Mouse (Mus musculus): Measurements from ENCODE around the gene M1ap. TPM values are rescaled to one million over a fixed set of nuclear protein-coding genes. Genes with fewer than 3 reads are reported as not detected.

The M1ap gene
- polyA plus RNA-seq, 1 experiment from 2014 or later: not detected

GRCm38 (mm10) chr6:83011756-83012155 lies 65.1 kb downstream of the M1ap start:
- Histone ChIP-seq H3K27ac (replicated peaks) (no peak overlapping the region), H3K9me3 (replicated peaks) (no peaks in the 10 kb centered on the region), H3K4me2 (no peak overlapping the region), H3K9ac (replicated peaks) (no peak overlapping the region), H3K4me1 (no peaks in the 10 kb centered on the region), H3K4me3 (replicated peaks) (no peak overlapping the region), H3K27me3 (replicated peaks) (no peaks in the 10 kb centered on the region; the same call in 1 of the 2 replicates), H3K36me3 (no peaks in the 10 kb centered on the region)
- WGBS: 81% methylated on average over 6 of the region's 6 CpGs
- no peak for ATAC-seq (ENCODE audit: low FRiP score)

GRCm38 (mm10) chr6:83013444-83013843 lies 66.7 kb downstream of the M1ap start:
- no peak for ATAC-seq (ENCODE audit: low FRiP score)
- WGBS: 75% methylated on average over 5 of the region's 5 CpGs

GRCm38 (mm10) chr6:83014482-83015466 lies 68.1 kb downstream of the M1ap start:
- no peak for ATAC-seq (ENCODE audit: low FRiP score)
- H3K27me3 ChIP-seq (replicated peaks): no peaks in the 10 kb centered on the region
- 82% methylated on average over 12 of the region's 12 CpGs for WGBS
- no peak overlapping the region for H3K4me3 ChIP-seq (replicated peaks)
- H3K36me3 ChIP-seq: no peaks in the 10 kb centered on the region
- no peak overlapping the region for H3K27ac ChIP-seq (replicated peaks)
- no peak overlapping the region for H3K9ac ChIP-seq (replicated peaks)
- no peak overlapping the region for H3K4me2 ChIP-seq
- H3K9me3 ChIP-seq (replicated peaks): no peaks in the 10 kb centered on the region
- H3K4me1 ChIP-seq: no peaks in the 10 kb centered on the region

More at GRCm38 (mm10) chr6:83013444-83013843, 66.7 kb downstream of the M1ap start:
- Histone ChIP-seq H3K4me3 (replicated peaks) (no peak overlapping the region), H3K4me1 (no peaks in the 10 kb centered on the region), H3K27me3 (replicated peaks) (no peaks in the 10 kb centered on the region), H3K9me3 (replicated peaks) (no peaks in the 10 kb centered on the region), H3K9ac (replicated peaks) (no peak overlapping the region), H3K27ac (replicated peaks) (no peak overlapping the region), H3K4me2 (no peak overlapping the region), H3K36me3 (no peaks in the 10 kb centered on the region)

- no peak for ATAC-seq (ENCODE audit: low FRiP score)
- H3K9me3 ChIP-seq (replicated peaks): no peaks in the 10 kb centered on the region
- H3K4me1 ChIP-seq: no peaks in the 10 kb centered on the region
- no peak overlapping the region for H3K27ac ChIP-seq (replicated peaks)
- WGBS: 89% methylated on average over 2 of the region's 2 CpGs
- no peaks in the 10 kb centered on the region for H3K27me3 ChIP-seq (replicated peaks)
- H3K4me2 ChIP-seq: no peak overlapping the region
- no peak overlapping the region for H3K4me3 ChIP-seq (replicated peaks)
- H3K9ac ChIP-seq (replicated peaks): no peak overlapping the region
- no peaks in the 10 kb centered on the region for H3K36me3 ChIP-seq
These were observed 69.0 kb downstream of the M1ap start for GRCm38 (mm10) chr6:83015749-83016148.

- Histone ChIP-seq H3K27ac (replicated peaks) (no peak overlapping the region), H3K4me3 (replicated peaks) (no peak overlapping the region), H3K4me1 (no peaks in the 10 kb centered on the region), H3K27me3 (replicated peaks) (no peaks in the 10 kb centered on the region), H3K36me3 (no peaks in the 10 kb centered on the region), H3K9ac (replicated peaks) (no peak overlapping the region), H3K4me2 (no peak overlapping the region), H3K9me3 (replicated peaks) (no peaks in the 10 kb centered on the region)
- no peak for ATAC-seq (ENCODE audit: low FRiP score)
- WGBS: 79% methylated on average over 3 of the region's 3 CpGs
These were observed 70.5 kb downstream of the M1ap start for GRCm38 (mm10) chr6:83017190-83017589.

GRCm38 (mm10) chr6:83019044-83019443 lies 72.3 kb downstream of the M1ap start:
- no peak overlapping the region for H3K27ac ChIP-seq (replicated peaks)
- H3K9ac ChIP-seq (replicated peaks): no peak overlapping the region
- H3K9me3 ChIP-seq (replicated peaks): no peaks in the 10 kb centered on the region
- WGBS: 59% methylated on average over 3 of the region's 3 CpGs
- H3K4me2 ChIP-seq: no peak overlapping the region
- H3K27me3 ChIP-seq (replicated peaks): no peaks in the 10 kb centered on the region
- no peak for ATAC-seq (ENCODE audit: low FRiP score)
- no peaks in the 10 kb centered on the region for H3K36me3 ChIP-seq
- H3K4me1 ChIP-seq: no peaks in the 10 kb centered on the region
- no peak overlapping the region for H3K4me3 ChIP-seq (replicated peaks)

- no peak overlapping the region for H3K9ac ChIP-seq (replicated peaks)
- H3K27me3 ChIP-seq (replicated peaks): no peaks in the 10 kb centered on the region
- H3K27ac ChIP-seq (replicated peaks): no peak overlapping the region
- H3K4me2 ChIP-seq: no peak overlapping the region
- H3K4me1 ChIP-seq: no peaks in the 10 kb centered on the region
- WGBS: 91% methylated on average over 6 of the region's 6 CpGs
- H3K4me3 ChIP-seq (replicated peaks): no peak overlapping the region
- no peaks in the 10 kb centered on the region for H3K9me3 ChIP-seq (replicated peaks)
- no peaks in the 10 kb centered on the region for H3K36me3 ChIP-seq
- ATAC-seq (ENCODE audit: low FRiP score): no peak
These were observed 73.4 kb downstream of the M1ap start for GRCm38 (mm10) chr6:83020121-83020520.

GRCm38 (mm10) chr6:83020836-83021593 lies 74.3 kb downstream of the M1ap start:
- no peaks in the 10 kb centered on the region for H3K9me3 ChIP-seq (replicated peaks)
- no peak overlapping the region for H3K27ac ChIP-seq (replicated peaks)
- H3K4me2 ChIP-seq: no peak overlapping the region
- no peak overlapping the region for H3K9ac ChIP-seq (replicated peaks)
- no peaks in the 10 kb centered on the region for H3K4me1 ChIP-seq
- no peak for ATAC-seq (ENCODE audit: low FRiP score)
- H3K4me3 ChIP-seq (replicated peaks): no peak overlapping the region
- 82% methylated on average over 4 of the region's 4 CpGs for WGBS
- H3K36me3 ChIP-seq: no peaks in the 10 kb centered on the region
- no peaks in the 10 kb centered on the region for H3K27me3 ChIP-seq (replicated peaks)

GRCm38 (mm10) chr6:83023008-83023407 lies 76.3 kb downstream of the M1ap start:
- no peak for ATAC-seq (ENCODE audit: low FRiP score)
- Histone ChIP-seq H3K27ac (replicated peaks) (no peak overlapping the region), H3K4me1 (no peaks in the 10 kb centered on the region), H3K4me2 (no peak overlapping the region), H3K9me3 (replicated peaks) (no peaks in the 10 kb centered on the region), H3K27me3 (replicated peaks) (no peaks in the 10 kb centered on the region), H3K9ac (replicated peaks) (no peak overlapping the region), H3K4me3 (replicated peaks) (no peak overlapping the region), H3K36me3 (no peaks in the 10 kb centered on the region)
- 86% methylated on average over 9 of the region's 9 CpGs for WGBS

- no peak for ATAC-seq (ENCODE audit: low FRiP score)
- 85% methylated on average over 2 of the region's 2 CpGs for WGBS
These were observed 77.1 kb downstream of the M1ap start for GRCm38 (mm10) chr6:83023786-83024185.

GRCm38 (mm10) chr6:83024421-83024820 lies 77.7 kb downstream of the M1ap start:
- H3K9ac ChIP-seq (replicated peaks): no peak overlapping the region
- 75% methylated on average over 4 of the region's 4 CpGs for WGBS
- H3K4me1 ChIP-seq: no peaks in the 10 kb centered on the region
- no peak overlapping the region for H3K27ac ChIP-seq (replicated peaks)
- no peak overlapping the region for H3K4me2 ChIP-seq
- H3K9me3 ChIP-seq (replicated peaks): no peaks in the 10 kb centered on the region
- no peaks in the 10 kb centered on the region for H3K36me3 ChIP-seq
- no peak overlapping the region for H3K4me3 ChIP-seq (replicated peaks)
- ATAC-seq (ENCODE audit: low FRiP score): no peak
- H3K27me3 ChIP-seq (replicated peaks): no peaks in the 10 kb centered on the region

More at GRCm38 (mm10) chr6:83023786-83024185, 77.1 kb downstream of the M1ap start:
- Histone ChIP-seq H3K4me2 (no peak overlapping the region), H3K9ac (replicated peaks) (no peak overlapping the region), H3K9me3 (replicated peaks) (no peaks in the 10 kb centered on the region), H3K27me3 (replicated peaks) (no peaks in the 10 kb centered on the region), H3K27ac (replicated peaks) (no peak overlapping the region), H3K36me3 (no peaks in the 10 kb centered on the region), H3K4me1 (no peaks in the 10 kb centered on the region), H3K4me3 (replicated peaks) (no peak overlapping the region)

Measured in neural tube, embryonic 15.5 days (tissue).